Mouse (Mus musculus) limb, embryonic 11.5 days (tissue): Measurements from ENCODE around the gene Asic1. TPM values are rescaled to one million over a fixed set of nuclear protein-coding genes. Genes with fewer than 3 reads are reported as not detected.

Experiments
- ATAC-seq: fragments of 200-750 bp; cut with Nextera tagmentation; 2 replicates; pipeline ENCODE4 v1.8.0; 2017; ENCODE audit warnings: low read depth; ENCODE audit not compliant: insufficient number of reproducible peaks, low FRiP score, low TSS enrichment
- DNase-seq: peaks from one replicate; pipeline ENCODE4 v3.0.0-alpha.2; 2015; ENCODE audit warnings: low spot score
- H3K27ac ChIP-seq: fragments of 300-500 bp; sonication (generic); replicated peaks from 2 replicates; pipeline ENCODE4 v1.5.1; 2014; ENCODE audit warnings: low read depth, mild to moderate bottlenecking, low read length
- H3K27me3 ChIP-seq: fragments of 300-500 bp; sonication (generic); 2 replicates; pipeline ENCODE4 v1.6.1; 2014; ENCODE audit warnings: mild to moderate bottlenecking, low read length, mixed read lengths; ENCODE audit not compliant: control insufficient read depth, insufficient read depth
- H3K36me3 ChIP-seq: fragments of 300-500 bp; sonication (generic); 2 replicates; pipeline ENCODE4 v1.6.1; 2014; ENCODE audit warnings: mild to moderate bottlenecking, low read length, moderate library complexity, mixed read lengths; ENCODE audit not compliant: control insufficient read depth, insufficient read depth
- H3K4me1 ChIP-seq: fragments of 300-500 bp; sonication (generic); 2 replicates; pipeline ENCODE4 v1.6.1; 2014; ENCODE audit warnings: low read length, mixed read lengths; ENCODE audit not compliant: control insufficient read depth, insufficient read depth
- H3K4me2 ChIP-seq: fragments of 300-500 bp; sonication (generic); 2 replicates; pipeline ENCODE4 v1.6.1; 2014; ENCODE audit warnings: low read depth, mild to moderate bottlenecking, moderate library complexity; ENCODE audit not compliant: severe bottlenecking
- H3K4me3 ChIP-seq: fragments of 300-500 bp; sonication (generic); 2 replicates; pipeline ENCODE4 v1.5.1; 2014; ENCODE audit warnings: low read depth, low read length
- H3K9ac ChIP-seq: fragments of 300-500 bp; sonication (generic); 2 replicates; pipeline ENCODE4 v1.6.1; 2014; ENCODE audit warnings: mild to moderate bottlenecking, low read length
- H3K9me3 ChIP-seq: fragments of 300-500 bp; sonication (generic); 2 replicates; pipeline ENCODE4 v1.6.1; 2016; ENCODE audit warnings: low read length; ENCODE audit not compliant: control insufficient read depth
- WGBS: fragments of 180-500 bp; shearing (Covaris S2); extraction: QIAGEN DNeasy Blood & Tissue Kit; methylation state at CpG from one replicate; pipeline ENCODE4 v1.1.7; 2014; 5-methylcytosine and 5-hydroxymethylcytosine counted together
- polyA plus RNA-seq: library from polyadenylated mRNA; unstranded; fragments of >200 nt; fragmentation: Nextera tagmentation; extraction: Ambion mirVana; gene quantifications from 2 replicates; pipeline ENCODE4 v1.2.1, GENCODE M21; 2014

The Asic1 gene
- polyA plus RNA-seq: 0.57 and 0.64 TPM in 2 replicates

DNA sequence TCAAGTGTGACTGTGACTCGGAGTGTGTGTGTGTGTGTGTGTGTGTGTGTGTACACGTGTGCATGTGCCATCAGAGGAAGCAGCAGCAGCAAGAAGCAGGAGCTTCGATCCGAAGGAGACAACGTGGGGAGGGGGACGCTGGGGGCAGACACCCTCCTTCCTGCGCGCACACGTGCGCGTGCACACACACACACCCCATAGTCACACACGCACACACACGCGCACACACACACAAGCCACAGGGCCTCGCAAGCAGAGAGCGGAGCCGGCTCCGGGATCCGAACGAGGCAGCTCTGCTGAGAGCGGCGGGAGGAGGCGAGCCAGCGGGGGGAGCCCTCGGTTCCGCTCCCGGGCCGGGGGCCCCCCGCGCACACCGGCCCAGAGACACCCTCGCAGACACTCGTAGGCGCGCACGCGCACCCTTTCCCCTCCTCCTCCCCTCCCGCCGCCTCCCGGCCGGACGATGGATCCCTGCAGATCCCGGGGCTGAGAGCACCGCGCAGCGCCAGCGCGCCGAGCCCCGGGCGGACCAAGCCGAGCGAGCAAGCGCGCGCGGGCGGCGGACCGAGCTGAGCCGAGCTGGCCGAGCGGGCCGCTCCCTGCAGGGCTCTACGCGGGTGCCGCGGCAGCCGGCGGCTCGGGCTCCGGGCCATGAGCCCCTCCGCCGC, at the start of gene Asic1:
Gene Asic1, plus strand, starts transcription at position 215 of the 668 bp plus-strand sequence.
- H3K27me3 ChIP-seq: peaks cover 46% of the 10 kb centered on the region
- no peaks in the 10 kb centered on the region for H3K9me3 ChIP-seq
- H3K4me2 ChIP-seq: peak within 1 kb of the TSS; percentile 99
- peak within 1 kb of the TSS; percentile 60 for H3K9ac ChIP-seq
- WGBS: under 1% methylated on average over 52 of the region's 74 CpGs
- peak within 1 kb of the TSS; percentile 51 for H3K4me3 ChIP-seq
- DNase-seq (peak; percentile 66), ATAC-seq (no peak)
- no peak within 1 kb of the TSS for H3K27ac ChIP-seq
- H3K4me1 ChIP-seq: no peaks in the 10 kb centered on the region
- H3K36me3 ChIP-seq: no peaks in the 10 kb centered on the region

DNA sequence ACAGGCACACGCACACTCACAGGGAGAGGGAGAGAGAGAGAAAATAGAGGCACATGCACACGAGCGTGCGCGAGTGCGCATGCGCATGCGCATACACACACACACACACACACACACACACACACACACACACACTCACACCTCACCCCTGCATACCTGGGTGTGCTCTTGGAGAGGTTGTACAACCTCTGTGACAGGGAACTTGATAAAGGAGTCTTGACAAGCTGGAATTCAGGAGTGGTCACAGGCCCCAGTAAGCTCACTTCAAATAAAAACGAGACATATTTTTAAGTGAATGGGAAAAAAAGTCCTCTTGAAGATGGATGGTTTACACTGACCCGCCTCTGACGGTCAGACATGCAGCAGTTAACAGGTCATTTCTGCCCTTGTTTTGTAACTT, 48.1 kb upstream of the Asic1 start:
- no peak overlapping the region for H3K9ac ChIP-seq
- no peak overlapping the region for H3K4me2 ChIP-seq
- H3K27ac ChIP-seq: no peak overlapping the region
- no peaks in the 10 kb centered on the region for H3K4me1 ChIP-seq
- no peak overlapping the region for H3K4me3 ChIP-seq
- ATAC-seq (no peak), DNase-seq (no peak)
- no peaks in the 10 kb centered on the region for H3K27me3 ChIP-seq
- no peaks in the 10 kb centered on the region for H3K9me3 ChIP-seq
- peaks cover 26% of the 10 kb centered on the region for H3K36me3 ChIP-seq
- 95% methylated on average over 11 of the region's 11 CpGs for WGBS

DNA sequence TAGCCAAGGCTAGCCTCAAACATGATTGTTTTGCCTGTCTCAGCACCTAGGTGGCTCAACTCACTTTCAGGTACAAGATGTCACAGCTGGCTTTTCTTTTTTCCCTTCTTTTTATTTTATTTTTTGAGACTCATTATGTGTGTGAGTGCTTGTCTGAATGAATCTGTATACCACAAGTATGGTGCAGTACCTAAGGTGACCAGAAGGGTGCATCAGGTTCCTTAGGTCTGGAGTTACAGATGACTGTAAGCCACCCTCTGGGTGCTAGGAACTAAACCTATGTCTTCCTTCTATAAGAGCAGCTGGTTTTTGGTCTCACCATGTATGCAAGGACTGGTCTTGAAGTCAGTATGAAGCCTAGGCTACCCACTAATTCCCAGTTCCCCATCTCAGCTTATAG, 38.5 kb upstream of the Asic1 start:
- no peak for DNase-seq
- no peak overlapping the region for H3K27ac ChIP-seq
- no peaks in the 10 kb centered on the region for H3K27me3 ChIP-seq
- H3K4me1 ChIP-seq: no peaks in the 10 kb centered on the region
- peaks cover 46% of the 10 kb centered on the region for H3K36me3 ChIP-seq
- H3K4me3 ChIP-seq: no peak overlapping the region
- H3K9ac ChIP-seq: no peak overlapping the region
- ATAC-seq: no peak
- no peaks in the 10 kb centered on the region for H3K9me3 ChIP-seq
- H3K4me2 ChIP-seq: no peak overlapping the region

DNA sequence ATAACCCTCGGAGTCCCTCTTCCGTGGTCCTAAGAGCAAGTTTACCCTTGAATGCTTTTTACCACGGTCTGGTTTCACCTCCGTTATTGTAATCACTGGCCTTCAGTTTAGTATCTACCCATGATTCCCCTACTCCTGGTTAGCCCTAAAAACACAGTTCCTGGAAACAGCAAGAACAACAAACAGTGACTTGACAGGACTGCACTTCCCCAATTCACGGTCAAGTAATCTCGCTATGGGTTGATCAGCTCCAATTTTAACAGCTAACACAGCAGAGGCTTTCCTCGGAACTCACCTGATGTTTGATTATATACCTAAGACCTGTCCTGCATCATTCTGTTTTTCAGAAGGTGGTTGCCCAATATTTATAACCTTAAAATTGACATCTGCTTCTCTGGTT, 35.5 kb upstream of the Asic1 start:
- Histone ChIP-seq H3K36me3 (peaks cover 42% of the 10 kb centered on the region), H3K9ac (no peak overlapping the region), H3K4me3 (no peak overlapping the region), H3K9me3 (no peaks in the 10 kb centered on the region), H3K27me3 (no peaks in the 10 kb centered on the region), H3K27ac (no peak overlapping the region), H3K4me1 (no peaks in the 10 kb centered on the region), H3K4me2 (no peak overlapping the region)
- DNase-seq: no peak
- WGBS: 90% methylated on average over 7 of the region's 7 CpGs
- ATAC-seq: no peak

DNA sequence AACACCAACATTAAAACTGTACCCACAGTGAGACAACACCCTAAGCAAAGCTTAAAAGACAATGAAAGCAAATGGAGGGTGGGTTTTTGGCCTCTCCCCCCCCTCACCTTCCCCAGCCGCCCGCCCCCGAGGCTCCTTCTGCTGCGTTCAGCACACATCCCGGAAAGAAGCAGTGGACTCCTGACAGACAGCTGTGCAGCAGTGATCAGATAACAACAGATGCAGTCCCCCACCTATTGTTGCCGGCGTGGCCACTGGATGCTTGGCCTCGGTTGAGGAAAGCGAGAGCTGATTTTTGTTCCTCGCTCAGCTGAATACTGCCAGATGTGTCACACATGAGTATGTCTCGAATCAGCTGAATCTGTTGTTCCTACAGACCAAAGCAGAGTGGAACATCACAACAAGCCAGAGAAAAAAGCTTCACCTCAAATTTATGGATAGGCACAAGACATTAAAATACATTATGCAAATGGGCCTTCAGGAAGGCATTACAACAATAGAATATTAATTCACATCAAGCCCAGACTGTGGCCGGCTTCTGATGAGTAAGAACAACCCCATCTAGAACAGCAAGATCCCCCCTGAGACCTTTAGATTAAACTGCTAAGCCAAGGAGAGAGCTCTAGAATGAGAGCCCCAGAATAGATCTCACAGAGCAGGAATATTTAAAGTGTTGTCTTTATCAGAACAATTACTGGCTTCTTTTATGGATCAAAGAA, 32.6 kb upstream of the Asic1 start:
- H3K4me2 ChIP-seq: no peak overlapping the region
- no peaks in the 10 kb centered on the region for H3K4me1 ChIP-seq
- H3K27ac ChIP-seq: no peak overlapping the region
- H3K36me3 ChIP-seq: peaks cover 22% of the 10 kb centered on the region
- DNase-seq (no peak), ATAC-seq (no peak)
- no peaks in the 10 kb centered on the region for H3K27me3 ChIP-seq
- WGBS: 93% methylated on average over 12 of the region's 12 CpGs
- H3K9ac ChIP-seq: no peak overlapping the region
- H3K4me3 ChIP-seq: no peak overlapping the region
- H3K9me3 ChIP-seq: no peaks in the 10 kb centered on the region

DNA sequence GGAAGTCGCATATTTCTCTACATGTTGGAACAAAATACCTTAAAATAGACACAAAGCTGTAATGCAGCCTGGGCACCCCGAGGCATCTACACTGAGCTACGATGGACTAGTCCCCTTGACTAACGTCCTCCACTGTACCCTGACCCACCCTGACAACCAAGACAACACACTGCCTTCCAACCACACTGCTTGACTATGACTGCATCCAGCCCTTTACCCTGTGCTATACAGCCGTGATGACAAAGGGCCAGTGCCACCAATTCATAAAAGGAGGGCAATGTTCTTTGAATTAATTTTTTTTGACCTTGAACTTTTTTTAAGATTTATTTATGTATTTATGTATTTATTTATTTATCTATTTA, 32.1 kb upstream of the Asic1 start:
- no peak overlapping the region for H3K9ac ChIP-seq
- 93% methylated on average over 5 of the region's 5 CpGs for WGBS
- no peak overlapping the region for H3K27ac ChIP-seq
- peaks cover 18% of the 10 kb centered on the region for H3K36me3 ChIP-seq
- no peak overlapping the region for H3K4me2 ChIP-seq
- ATAC-seq (no peak), DNase-seq (no peak)
- H3K9me3 ChIP-seq: no peaks in the 10 kb centered on the region
- no peaks in the 10 kb centered on the region for H3K4me1 ChIP-seq
- H3K27me3 ChIP-seq: no peaks in the 10 kb centered on the region
- no peak overlapping the region for H3K4me3 ChIP-seq

DNA sequence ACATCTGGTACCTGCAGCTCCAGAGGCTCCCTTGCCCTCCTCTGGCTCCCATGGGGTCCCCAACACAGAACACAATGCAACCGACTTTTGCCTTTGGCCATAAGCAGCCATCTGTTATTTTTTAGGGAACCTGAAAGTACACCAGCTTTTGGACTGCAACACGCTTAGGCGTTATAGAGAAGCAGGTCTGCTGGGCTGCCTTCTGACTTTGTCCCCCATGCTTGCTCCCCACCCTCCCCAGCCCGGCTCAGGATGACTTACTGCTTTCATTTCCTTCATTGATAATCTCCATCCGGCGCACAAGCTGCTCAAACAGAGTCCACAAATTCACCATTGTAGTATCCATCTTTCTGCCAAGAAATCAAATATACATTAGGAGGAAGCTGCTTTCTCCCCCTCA, 27.5 kb upstream of the Asic1 start:
- Histone ChIP-seq H3K9ac (no peak overlapping the region), H3K36me3 (peaks cover 10% of the 10 kb centered on the region; the same call in 1 of the 2 replicates), H3K4me3 (no peak overlapping the region), H3K4me2 (no peak overlapping the region), H3K27me3 (no peaks in the 10 kb centered on the region), H3K4me1 (peaks cover 2% of the 10 kb centered on the region; the same call in 1 of the 2 replicates), H3K9me3 (no peaks in the 10 kb centered on the region), H3K27ac (no peak overlapping the region)
- ATAC-seq: no peak
- 77% methylated on average over 6 of the region's 6 CpGs for WGBS
- no peak for DNase-seq

DNA sequence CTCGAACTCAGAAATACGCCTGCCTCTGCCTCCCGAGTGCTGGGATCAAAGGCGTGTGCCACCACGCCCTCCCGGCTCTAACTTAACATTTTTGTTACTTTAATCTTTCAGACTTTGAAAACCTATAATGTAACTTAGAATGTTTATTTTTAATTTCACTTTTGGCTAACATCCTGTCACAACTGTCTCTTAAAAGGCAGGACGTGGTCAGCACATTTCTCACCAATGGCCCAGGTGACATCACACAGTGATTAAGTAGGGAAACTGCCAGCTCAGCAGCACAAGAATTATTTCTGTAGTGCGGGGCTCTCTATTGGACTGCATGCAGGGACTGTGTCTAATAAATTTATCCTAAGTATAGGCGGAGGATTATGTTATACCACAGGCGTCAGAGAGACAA, 26.3 kb upstream of the Asic1 start:
- Histone ChIP-seq H3K36me3 (peaks cover 6% of the 10 kb centered on the region; the same call in 1 of the 2 replicates), H3K27ac (no peak overlapping the region), H3K4me1 (peaks cover 12% of the 10 kb centered on the region), H3K9me3 (no peaks in the 10 kb centered on the region), H3K4me2 (no peak overlapping the region), H3K27me3 (no peaks in the 10 kb centered on the region), H3K9ac (no peak overlapping the region), H3K4me3 (no peak overlapping the region)
- ATAC-seq (no peak), DNase-seq (no peak)
- 86% methylated on average over 10 of the region's 10 CpGs for WGBS
